Mouse (Mus musculus) urinary bladder, postnatal 25 days (tissue): ENCODE data around the gene Spast.
"Not testable (repeated sequence)": the region's sequence is repeated elsewhere in the genome, so short reads cannot be mapped to it uniquely, and the experiment has no call there.

ENCODE experiments used
- DNase-seq: peaks from one replicate; pipeline ENCODE4 v3.0.0; 2022; ENCODE audit warnings: low spot score

Spast gene

DNA sequence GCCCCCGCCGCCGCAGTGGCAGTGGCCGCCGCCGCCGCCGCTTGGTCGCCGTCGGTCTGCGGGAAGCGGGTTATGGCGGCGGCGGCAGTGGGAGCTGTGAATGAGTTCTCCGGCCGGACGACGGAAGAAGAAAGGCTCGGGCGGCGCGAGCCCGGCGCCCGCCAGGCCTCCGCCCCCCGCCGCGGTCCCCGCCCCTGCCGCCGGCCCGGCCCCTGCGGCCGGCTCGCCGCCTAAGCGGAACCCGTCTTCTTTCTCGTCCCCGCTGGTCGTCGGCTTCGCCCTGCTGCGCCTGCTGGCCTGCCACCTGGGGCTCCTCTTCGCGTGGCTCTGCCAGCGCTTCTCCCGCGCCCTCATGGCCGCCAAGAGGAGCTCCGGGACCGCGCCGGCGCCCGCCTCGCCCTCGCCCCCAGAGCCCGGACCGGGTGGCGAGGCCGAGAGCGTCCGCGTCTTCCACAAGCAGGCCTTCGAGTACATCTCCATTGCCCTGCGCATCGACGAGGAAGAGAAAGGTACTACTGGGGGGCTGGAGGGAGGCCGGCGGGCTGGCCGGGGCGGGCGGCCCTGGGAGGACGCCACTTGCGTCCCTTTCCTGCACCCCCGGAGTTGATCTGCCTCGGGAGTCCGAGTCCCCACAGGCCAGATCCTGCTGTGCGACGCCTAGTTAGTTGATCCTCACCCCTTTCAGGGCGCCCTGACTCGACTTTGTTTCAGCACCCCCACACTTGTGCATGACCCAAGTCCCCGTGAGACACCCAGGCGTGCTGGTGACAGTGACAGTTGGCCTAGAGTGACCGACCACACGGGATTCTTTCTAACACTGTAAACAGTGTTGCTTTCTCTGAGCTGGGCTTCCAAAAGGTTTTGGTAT is at the start of gene Spast:
TSS of gene Spast (plus strand) at position 51 of the 868 bp plus-strand sequence.
- DNase-seq, result peak; percentile 72

DNA sequence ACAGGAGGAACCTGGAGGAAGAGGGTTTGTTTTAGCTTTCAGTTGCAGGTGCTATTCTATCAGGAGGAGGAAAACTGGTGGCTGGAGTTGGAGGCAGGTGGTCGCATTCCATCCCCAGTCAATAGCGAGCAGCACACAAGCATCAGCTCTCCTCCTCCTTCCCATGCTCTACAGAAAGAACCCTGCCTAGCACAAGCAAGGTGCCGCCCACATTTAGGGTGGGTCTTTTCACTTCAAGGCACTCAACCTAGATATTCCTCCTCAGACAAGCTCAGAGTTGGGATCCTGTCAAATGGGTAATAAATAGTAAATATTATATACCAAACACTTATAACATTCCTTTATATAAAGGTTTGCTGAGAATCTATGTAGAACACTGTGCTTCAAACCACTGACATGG is 48.6 kb upstream of the Spast start:
- DNase-seq, result no peak

DNA sequence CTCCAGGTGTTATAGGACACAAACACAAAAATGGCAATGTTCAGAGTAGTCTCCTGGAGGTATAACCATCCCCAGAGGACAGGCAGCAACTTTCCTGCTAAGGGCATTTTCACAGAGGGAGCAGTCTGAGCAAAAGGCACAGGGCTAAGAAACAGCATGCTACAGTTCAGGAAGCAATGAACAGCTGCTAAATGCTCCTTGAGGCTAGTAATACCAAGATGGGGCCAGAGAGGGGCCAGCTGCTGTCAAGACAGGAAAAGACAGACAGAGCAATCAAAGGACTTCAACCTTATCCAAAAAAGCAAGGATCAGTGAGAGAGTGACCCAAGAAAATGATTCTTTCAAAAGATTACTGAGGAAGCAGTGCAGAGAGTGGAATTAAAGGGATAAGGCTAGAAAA is 47.9 kb upstream of the Spast start:
- no peak for DNase-seq

- no peak for DNase-seq
Measured at GRCm38 (mm10) chr17:74291640-74292361, 47.0 kb upstream of the Spast start.

GRCm38 (mm10) chr17:74293687-74294425 is 44.9 kb upstream of the Spast start:
- no peak for DNase-seq

- DNase-seq, result peak; percentile 78
Measured at GRCm38 (mm10) chr17:74294426-74295025, 44.3 kb upstream of the Spast start.

DNA sequence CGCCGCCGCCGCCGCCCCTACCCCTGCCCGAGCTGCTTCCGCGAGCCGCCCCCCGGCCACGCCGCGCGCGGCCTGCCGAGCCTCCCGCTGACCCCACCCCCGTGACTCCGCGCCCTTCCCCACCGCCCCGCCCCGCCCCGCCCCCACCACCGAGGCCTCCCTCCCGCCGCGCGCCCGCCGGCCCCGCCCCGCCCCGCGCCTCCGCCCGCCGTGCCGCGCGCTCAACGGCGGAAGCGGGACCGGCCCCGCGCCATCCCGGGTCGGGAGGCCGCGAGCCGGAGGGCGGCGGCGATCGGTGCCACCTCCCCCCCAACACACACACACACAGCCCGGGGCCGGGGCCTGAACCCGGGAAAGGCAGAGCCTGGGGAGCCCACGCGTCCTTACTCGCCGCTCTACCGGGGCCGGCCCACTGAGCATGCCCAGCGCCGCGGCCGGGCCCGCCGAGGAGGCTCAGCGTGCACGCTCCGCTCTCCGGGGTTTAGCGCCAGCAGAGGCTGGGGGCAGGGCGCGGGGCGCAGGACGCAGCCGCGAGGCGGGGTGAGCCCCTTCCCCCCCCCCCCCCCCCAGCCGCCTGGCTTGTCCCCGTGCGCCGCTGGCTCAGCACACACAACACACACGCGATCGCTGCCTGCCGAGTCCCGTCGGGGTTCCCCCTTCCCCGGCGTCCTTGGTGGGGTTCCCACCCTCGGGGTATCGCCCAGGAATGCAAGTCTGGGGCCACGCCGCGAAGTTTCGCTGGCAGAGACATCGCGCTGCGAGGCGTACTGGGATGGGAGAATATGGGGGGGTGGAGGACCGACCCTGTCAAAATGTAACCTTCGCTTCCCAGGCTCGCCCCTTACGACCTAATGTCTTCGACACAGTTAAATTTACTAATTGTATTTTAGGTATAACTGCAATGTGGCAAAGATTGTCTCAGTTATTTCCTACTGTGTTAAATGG is 43.5 kb upstream of the Spast start, which contains the start of gene Memo1:
TSS of gene Memo1 (minus strand) at position 496 of the 945 bp plus-strand sequence.
- DNase-seq, result peak; percentile 74

- no peak for DNase-seq
Measured at GRCm38 (mm10) chr17:74296076-74296823, 42.5 kb upstream of the Spast start.

GRCm38 (mm10) chr17:74296991-74297390 is 41.8 kb upstream of the Spast start:
- DNase-seq, result not testable (repeated sequence)

DNA sequence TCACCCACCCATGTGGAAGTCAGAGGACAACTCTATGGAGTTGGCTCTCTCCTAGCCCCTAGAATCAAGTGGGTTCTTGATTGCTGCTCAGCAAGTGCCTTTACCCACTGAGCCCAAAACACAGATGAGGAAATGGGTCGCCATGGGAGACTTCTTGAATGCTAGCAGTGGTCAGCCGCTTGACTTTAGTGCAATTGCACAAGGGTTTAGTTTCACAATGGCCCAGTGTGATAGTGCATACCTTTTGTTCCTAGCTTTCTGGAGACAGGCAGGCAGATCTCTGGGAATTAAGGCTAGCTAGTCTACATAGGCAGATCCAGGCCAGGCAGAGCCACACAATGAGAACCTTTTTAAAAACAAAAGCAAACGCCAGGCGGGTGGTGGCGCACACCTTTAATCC is 38.7 kb upstream of the Spast start:
- no peak for DNase-seq

- no peak for DNase-seq
Measured at GRCm38 (mm10) chr17:74304060-74304459, 34.7 kb upstream of the Spast start.

DNA sequence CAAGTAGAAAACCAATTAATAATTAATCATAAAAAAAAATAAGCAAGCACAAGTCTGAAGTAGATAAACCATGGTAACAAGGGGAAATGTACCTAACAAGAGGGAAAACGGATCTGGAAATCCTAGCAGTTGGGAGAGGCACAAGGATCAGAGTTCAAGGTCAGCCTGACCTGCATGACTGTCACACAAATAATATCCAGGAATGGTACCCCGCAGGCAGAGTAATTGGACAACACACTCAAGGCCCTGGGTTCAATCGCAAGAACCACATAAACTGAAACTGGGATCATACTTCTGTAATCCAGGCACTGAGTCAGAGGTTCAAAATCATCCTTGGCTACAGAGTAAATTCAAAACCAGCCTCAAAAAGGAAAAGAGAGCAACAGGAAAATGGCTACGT is 33.2 kb upstream of the Spast start:
- no peak for DNase-seq

- DNase-seq, result no peak
Measured at GRCm38 (mm10) chr17:74306021-74306420, 32.8 kb upstream of the Spast start.

- DNase-seq, result no peak
Measured at GRCm38 (mm10) chr17:74315445-74316308, 23.1 kb upstream of the Spast start.

GRCm38 (mm10) chr17:74316309-74316863 is 22.4 kb upstream of the Spast start:
- peak; percentile 82 for DNase-seq

DNA sequence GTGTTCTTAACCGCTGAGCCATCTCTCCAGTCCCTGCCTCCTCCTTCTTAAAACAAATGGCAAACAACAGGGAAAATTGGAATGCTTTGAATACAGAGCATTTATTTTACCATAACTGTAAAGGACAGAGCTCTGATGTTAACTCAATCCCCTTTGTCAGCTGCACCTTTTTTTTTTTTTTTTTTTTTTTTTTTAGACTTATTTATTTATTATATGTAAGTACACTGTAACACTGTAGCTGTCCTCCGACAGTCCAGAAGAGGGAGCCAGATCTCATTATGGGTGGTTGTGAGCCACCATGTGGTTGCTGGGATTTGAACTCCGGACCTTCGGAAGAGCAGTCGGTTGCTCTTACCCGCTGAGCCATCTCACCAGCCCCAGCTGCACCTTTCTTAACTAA is 20.1 kb upstream of the Spast start:
- no peak for DNase-seq

GRCm38 (mm10) chr17:74322400-74323054 is 16.3 kb upstream of the Spast start:
- no peak for DNase-seq

DNA sequence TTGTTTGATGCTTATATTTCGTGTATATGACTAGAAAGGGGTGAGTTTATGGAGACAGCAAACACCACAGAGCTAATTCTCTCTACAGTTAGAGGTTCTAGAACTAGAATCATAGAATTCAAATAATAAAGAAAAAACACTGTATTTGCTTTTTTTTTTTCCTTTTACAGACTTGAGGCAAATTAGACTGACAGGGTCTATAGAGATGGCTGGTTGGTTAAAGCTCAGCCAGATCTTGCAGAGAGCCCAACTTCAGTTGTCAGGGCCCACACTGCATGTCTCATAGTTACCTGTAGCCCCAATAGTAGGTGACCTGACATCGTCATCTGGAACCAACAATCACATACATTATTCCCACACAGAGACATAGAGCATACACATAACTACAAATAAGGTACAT is 14.9 kb upstream of the Spast start, which contains the start of gene Dpy30:
TSS of gene Dpy30 (minus strand) at position 101 of the 400 bp plus-strand sequence.
- DNase-seq, result no peak
